Mouse (Mus musculus): ENCODE measurements around the gene Nhlrc1.

GRCm38 (mm10) chr13:47063985-47064760 is 49.5 kb upstream of the Nhlrc1 start:
- TF ChIP-seq CTCF (IDR thresholded peaks at IDR 0.05; ENCODE audit: insufficient read depth, low read depth, low read length) (no peak), POLR2A (IDR thresholded peaks at IDR 0.05; ENCODE audit: insufficient read depth, low read depth, low read length) (no peak)
